Mouse (Mus musculus) brain, embryonic 14.5 days (tissue): ENCODE measurements around the gene Tmbim4.

Source experiments
- CTCF ChIP-seq: fragments of 200-500 bp; IDR thresholded peaks from 2 replicates; pipeline ENCODE4 v1.5.1; 2012; ENCODE audit warnings: inconsistent platforms, mild to moderate bottlenecking, moderate library complexity, borderline replicate concordance; ENCODE audit not compliant: insufficient read depth, insufficient read length; ENCODE audit errors: extremely low read depth
- POLR2A ChIP-seq: fragments of 200-500 bp; IDR thresholded peaks from 2 replicates; pipeline ENCODE4 v1.6.1; 2012; ENCODE audit warnings: mild to moderate bottlenecking, inconsistent platforms, borderline replicate concordance; ENCODE audit not compliant: poor library complexity, insufficient read depth, insufficient read length, severe bottlenecking; ENCODE audit errors: extremely low read depth

GRCm38 (mm10) chr10:120271318-120271717, 69.9 kb downstream of the Tmbim4 start:
- TF ChIP-seq CTCF = no peak
- TF ChIP-seq POLR2A = no peak
